Mouse (Mus musculus) mouse trophoblast stem cell (cell line): Measurements from ENCODE around the gene Lsamp.

Experiments used
- in situ Hi-C, 2 experiments: fragments of 300-500 bp; cut with MseI, MboI; formaldehyde crosslinking; loops; 2 replicates in 1 of 2; 3 replicates in 1 of 2; pipeline ENCODE4 v1.15.1; 2025

Lsamp gene

GRCm38 (mm10) chr16:41210055-41210454 lies 1225.9 kb downstream of the Lsamp start:
- in situ Hi-C loops: no loop called here

GRCm38 (mm10) chr16:41235829-41236228 lies 1251.7 kb downstream of the Lsamp start:
- in situ Hi-C loops: loop anchor here (25.0 kb wide), 2 partner anchors 499 to 774 kb away; no protein-coding TSS in a partner anchor

GRCm38 (mm10) chr16:41242841-41243240 lies 1258.7 kb downstream of the Lsamp start:
- in situ Hi-C loops: loop anchor here (25.0 kb wide), 2 partner anchors 506 to 781 kb away; no protein-coding TSS in a partner anchor

GRCm38 (mm10) chr16:41244711-41245110 lies 1260.5 kb downstream of the Lsamp start:
- in situ Hi-C loops: loop anchor here (25.0 kb wide), 2 partner anchors 507 to 782 kb away; no protein-coding TSS in a partner anchor

- in situ Hi-C loops: loop anchor here (25.0 kb wide), 1 partner anchor 579 kb away; no protein-coding TSS in a partner anchor
Measured at GRCm38 (mm10) chr16:41258145-41259035, 1274.2 kb downstream of the Lsamp start.

- in situ Hi-C loops: no loop called here
Measured at GRCm38 (mm10) chr16:41275999-41276671, 1292.0 kb downstream of the Lsamp start.

- in situ Hi-C loops: no loop called here
Measured at GRCm38 (mm10) chr16:41317992-41318391, 1333.8 kb downstream of the Lsamp start.

- in situ Hi-C loops: no loop called here
Measured at GRCm38 (mm10) chr16:41343431-41343830, 1359.3 kb downstream of the Lsamp start.

- in situ Hi-C loops: no loop called here
Measured at GRCm38 (mm10) chr16:41365138-41365537, 1381.0 kb downstream of the Lsamp start.

- in situ Hi-C loops: no loop called here
Measured at GRCm38 (mm10) chr16:41383702-41384101, 1399.5 kb downstream of the Lsamp start.

- in situ Hi-C loops: no loop called here
Measured at GRCm38 (mm10) chr16:41384288-41384687, 1400.1 kb downstream of the Lsamp start.

GRCm38 (mm10) chr16:41408850-41409249 lies 1424.7 kb downstream of the Lsamp start:
- in situ Hi-C loops: no loop called here

GRCm38 (mm10) chr16:41410671-41411070 lies 1426.5 kb downstream of the Lsamp start:
- in situ Hi-C loops: no loop called here

- in situ Hi-C loops: no loop called here
Measured at GRCm38 (mm10) chr16:41417363-41417762, 1433.2 kb downstream of the Lsamp start.

- in situ Hi-C loops: no loop called here
Measured at GRCm38 (mm10) chr16:41467391-41467790, 1483.2 kb downstream of the Lsamp start.

GRCm38 (mm10) chr16:41478694-41479093 lies 1494.5 kb downstream of the Lsamp start:
- in situ Hi-C loops: no loop called here

- in situ Hi-C loops: no loop called here
Measured at GRCm38 (mm10) chr16:41481832-41482231, 1497.7 kb downstream of the Lsamp start.

GRCm38 (mm10) chr16:41510915-41511552 lies 1526.9 kb downstream of the Lsamp start:
- in situ Hi-C loops: no loop called here

GRCm38 (mm10) chr16:41521566-41521965 lies 1537.4 kb downstream of the Lsamp start:
- in situ Hi-C loops: no loop called here

GRCm38 (mm10) chr16:41524266-41524665 lies 1540.1 kb downstream of the Lsamp start:
- in situ Hi-C loops: no loop called here

- in situ Hi-C loops: no loop called here
Measured at GRCm38 (mm10) chr16:41532661-41533551, 1548.7 kb downstream of the Lsamp start.
